ENCODE assay signal across 13 mouse cellular contexts in the genomic region with DNA sequence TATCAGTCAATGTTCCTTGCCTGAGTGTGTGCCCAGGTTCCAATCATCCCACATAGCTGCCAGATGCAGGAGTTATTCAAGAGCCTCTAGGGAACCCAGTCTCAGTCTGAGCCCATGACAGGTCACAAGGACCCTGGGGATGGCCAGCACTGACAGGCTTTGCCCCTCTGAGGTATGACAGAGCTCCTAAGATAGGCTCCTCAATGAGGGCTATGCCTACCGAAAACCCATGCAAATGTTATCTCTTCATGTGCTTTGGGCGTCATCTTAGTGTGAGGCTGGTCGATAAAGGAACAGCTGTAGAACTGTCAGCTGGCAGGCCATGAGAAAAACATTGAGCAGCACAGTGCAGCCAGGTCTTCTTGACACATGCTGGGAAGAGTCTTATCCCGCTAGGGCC. TPM values are rescaled to one million over a fixed set of nuclear protein-coding genes. Genes with fewer than 3 reads are reported as not detected.
DNase-seq lines count a peak whose midpoint lies in the region; ATAC-seq lines count a peak whose summit lies in the region.
"Had no signal": no experiment of that assay in that cellular context is flagged by ENCODE, and none has a peak within 500 bp of the region (broad histone marks: within the 10 kb centered on the region; RNA-seq: fewer than 3 reads in every experiment).

No protein-coding gene starts in this region.

- peaks cover 15% of the 10 kb centered on the region for H3K4me1 ChIP-seq in midbrain, embryonic 13.5 days (replicated peaks)
- H3K4me1 ChIP-seq in midbrain, embryonic 10.5 days: peaks cover 19% of the 10 kb centered on the region
- peaks cover 23% of the 10 kb centered on the region for H3K4me1 ChIP-seq in liver, embryonic 11.5 days (replicated peaks; ENCODE audit: control insufficient read depth, insufficient read depth, low read length)
- peaks cover 8% of the 10 kb centered on the region; the same call in 1 of the 2 replicates for H3K4me1 ChIP-seq in kidney, embryonic 14.5 days (ENCODE audit: control insufficient read depth, insufficient read depth, low read length)

- no peaks in the 10 kb centered on the region for H3K27me3 ChIP-seq in midbrain, embryonic 13.5 days
- H3K27me3 ChIP-seq in midbrain, embryonic 10.5 days (ENCODE audit: low read depth, poor library complexity, severe bottlenecking): peaks cover 8% of the 10 kb centered on the region; the same call in 1 of the 2 replicates
- no peaks in the 10 kb centered on the region for H3K27me3 ChIP-seq in liver, embryonic 11.5 days (replicated peaks; ENCODE audit: control insufficient read depth, insufficient read depth, low read length)
- no peaks in the 10 kb centered on the region for H3K27me3 ChIP-seq in kidney, embryonic 14.5 days (ENCODE audit: control insufficient read depth, insufficient read depth, low read length)
- H3K27me3 ChIP-seq: embryonic facial prominence, embryonic 12.5 days had no signal

- no peaks in the 10 kb centered on the region for H3K9me3 ChIP-seq in midbrain, embryonic 13.5 days
- no peaks in the 10 kb centered on the region for H3K9me3 ChIP-seq in midbrain, embryonic 10.5 days (replicated peaks)
- no peaks in the 10 kb centered on the region for H3K9me3 ChIP-seq in liver, embryonic 11.5 days (ENCODE audit: control insufficient read depth, low read length)
- no peaks in the 10 kb centered on the region for H3K9me3 ChIP-seq in kidney, embryonic 14.5 days (ENCODE audit: control insufficient read depth, low read length)
- H3K9me3 ChIP-seq: embryonic facial prominence, embryonic 12.5 days; limb, embryonic 10.5 days had no signal

- 89% methylated on average over 4 of the region's 4 CpGs for WGBS in midbrain, embryonic 13.5 days
- WGBS in midbrain, embryonic 10.5 days: 82% methylated on average over 4 of the region's 4 CpGs
- 47% methylated on average over 4 of the region's 4 CpGs for WGBS in liver, embryonic 11.5 days
- 84% methylated on average over 4 of the region's 4 CpGs for WGBS in kidney, embryonic 14.5 days

- no peak overlapping the region for H3K4me3 ChIP-seq in midbrain, embryonic 13.5 days (replicated peaks)
- H3K4me3 ChIP-seq in midbrain, embryonic 10.5 days: no peak overlapping the region
- H3K4me3 ChIP-seq in liver, embryonic 11.5 days (ENCODE audit: low read depth, low read length): no peak overlapping the region
- no peak overlapping the region for H3K4me3 ChIP-seq in kidney, embryonic 14.5 days (ENCODE audit: low read length)
- H3K4me3 ChIP-seq: limb, embryonic 10.5 days had no signal

- H3K27ac ChIP-seq in midbrain, embryonic 13.5 days: no peak overlapping the region
- H3K27ac ChIP-seq in midbrain, embryonic 10.5 days (replicated peaks): no peak overlapping the region
- peak overlapping the region; percentile 87 for H3K27ac ChIP-seq in liver, embryonic 11.5 days (ENCODE audit: low read depth, low read length)
- no peak overlapping the region for H3K27ac ChIP-seq in kidney, embryonic 14.5 days (ENCODE audit: low read depth, low read length)
- H3K27ac ChIP-seq: embryonic facial prominence, embryonic 12.5 days; limb, embryonic 10.5 days had no signal

- 0 out of 2 replicates have a peak overlapping the region, but pooled peaks have one; percentile 74 for H3K4me2 ChIP-seq in midbrain, embryonic 13.5 days (replicated peaks)
- peak overlapping the region; percentile 69 for H3K4me2 ChIP-seq in liver, embryonic 11.5 days
- H3K4me2 ChIP-seq in kidney, embryonic 14.5 days (replicated peaks; ENCODE audit: low read depth, low read length): no peak overlapping the region

- no peak for ATAC-seq in midbrain, embryonic 13.5 days
- ATAC-seq in liver, embryonic 11.5 days (replicated peaks; ENCODE audit: low FRiP score): peak; percentile 87
- ATAC-seq in kidney, embryonic 14.5 days (ENCODE audit: low FRiP score, low TSS enrichment): no peak

- peaks cover 22% of the 10 kb centered on the region for H3K36me3 ChIP-seq in midbrain, embryonic 13.5 days
- peaks cover 20% of the 10 kb centered on the region for H3K36me3 ChIP-seq in midbrain, embryonic 10.5 days
- H3K36me3 ChIP-seq in liver, embryonic 11.5 days (ENCODE audit: control insufficient read depth, insufficient read depth, low read length): peaks cover 6% of the 10 kb centered on the region; the same call in 1 of the 2 replicates
- peaks cover 12% of the 10 kb centered on the region; the same call in 1 of the 2 replicates for H3K36me3 ChIP-seq in kidney, embryonic 14.5 days (ENCODE audit: control insufficient read depth, insufficient read depth, low read length)

- H3K9ac ChIP-seq in midbrain, embryonic 13.5 days (replicated peaks): no peak overlapping the region
- 0 out of 2 replicates have a peak overlapping the region, but pooled peaks have one; percentile 30 for H3K9ac ChIP-seq in liver, embryonic 11.5 days (ENCODE audit: low read depth, low read length)
- no peak overlapping the region for H3K9ac ChIP-seq in kidney, embryonic 14.5 days (ENCODE audit: low read depth, low read length)
- H3K9ac ChIP-seq: embryonic facial prominence, embryonic 12.5 days had no signal

- peak; percentile 86 for DNase-seq in heart, adult 11 months
- no peak for DNase-seq in heart, postnatal 4 days
- DNase-seq in midbrain, embryonic 10.5 days (ENCODE audit: low spot score): no peak
- no peak for DNase-seq in liver, embryonic 11.5 days (ENCODE audit: low spot score)
- DNase-seq in spleen, postnatal 10 days (ENCODE audit: low spot score in 2 of 2): peak; percentile 73 to 76
- no peak for DNase-seq in kidney, adult 9 months
- DNase-seq: kidney, adult 11 months; lung, postnatal 36 days had no signal

RNA-seq across cellular contexts. Expression of a gene that starts 1.3 kb away (rescaled TPM):
- 10 to 100 TPM; 13.7 to 14.6 TPM for total RNA-seq in heart, postnatal 4 days (2021)
- 3.8 and 4.4 TPM in 2 replicates for polyA plus RNA-seq in midbrain, embryonic 13.5 days (2015; fragmentation: Nextera tagmentation; extraction: Ambion mirVana)
- polyA plus RNA-seq in midbrain, embryonic 10.5 days (2016; fragmentation: Nextera tagmentation; extraction: Ambion mirVana): 0.94 and 1.3 TPM in 2 replicates
- polyA plus RNA-seq in liver, embryonic 11.5 days (2014; fragmentation: Nextera tagmentation; extraction: Ambion mirVana): 4.7 and 7.8 TPM in 2 replicates
- 0.81 and 1.4 TPM in 2 replicates for polyA plus RNA-seq in kidney, embryonic 14.5 days (2014; fragmentation: Nextera tagmentation; extraction: Ambion mirVana)

RNA-seq across cellular contexts. Expression of a gene that starts 12.2 kb away (rescaled TPM):
- 1 to 10 TPM; 5.2 to 6.5 TPM for total RNA-seq in heart, postnatal 4 days (2021)
- polyA plus RNA-seq in midbrain, embryonic 13.5 days (2015; fragmentation: Nextera tagmentation; extraction: Ambion mirVana): 11.7 and 11.9 TPM in 2 replicates
- 7.0 and 8.8 TPM in 2 replicates for polyA plus RNA-seq in midbrain, embryonic 10.5 days (2016; fragmentation: Nextera tagmentation; extraction: Ambion mirVana)
- 8.6 and 10.5 TPM in 2 replicates for polyA plus RNA-seq in liver, embryonic 11.5 days (2014; fragmentation: Nextera tagmentation; extraction: Ambion mirVana)
- polyA plus RNA-seq in kidney, embryonic 14.5 days (2014; fragmentation: Nextera tagmentation; extraction: Ambion mirVana): 6.3 and 7.4 TPM in 2 replicates

RNA-seq across cellular contexts. Expression of a gene that starts 18.4 kb away (rescaled TPM):
- total RNA-seq in heart, postnatal 4 days (2021): 10 to 100 TPM; 24.7 to 25.2 TPM
- polyA plus RNA-seq in midbrain, embryonic 13.5 days (2015; fragmentation: Nextera tagmentation; extraction: Ambion mirVana): 56.2 and 56.3 TPM in 2 replicates
- 54.2 and 61.9 TPM in 2 replicates for polyA plus RNA-seq in midbrain, embryonic 10.5 days (2016; fragmentation: Nextera tagmentation; extraction: Ambion mirVana)
- 35.9 and 37.7 TPM in 2 replicates for polyA plus RNA-seq in liver, embryonic 11.5 days (2014; fragmentation: Nextera tagmentation; extraction: Ambion mirVana)
- 19.4 and 35.1 TPM in 2 replicates for polyA plus RNA-seq in kidney, embryonic 14.5 days (2014; fragmentation: Nextera tagmentation; extraction: Ambion mirVana)

RNA-seq across cellular contexts. Expression of a gene that starts 45.3 kb away (rescaled TPM):
- 1 to 10 TPM; 2.9 to 3.3 TPM for total RNA-seq in heart, postnatal 4 days (2021)
- polyA plus RNA-seq in midbrain, embryonic 13.5 days (2015; fragmentation: Nextera tagmentation; extraction: Ambion mirVana): 5.9 and 7.9 TPM in 2 replicates
- 1.3 and 2.0 TPM in 2 replicates for polyA plus RNA-seq in midbrain, embryonic 10.5 days (2016; fragmentation: Nextera tagmentation; extraction: Ambion mirVana)
- polyA plus RNA-seq in liver, embryonic 11.5 days (2014; fragmentation: Nextera tagmentation; extraction: Ambion mirVana): 0.94 and 1.2 TPM in 2 replicates
- polyA plus RNA-seq in kidney, embryonic 14.5 days (2014; fragmentation: Nextera tagmentation; extraction: Ambion mirVana): 3.2 and 4.3 TPM in 2 replicates
- total RNA-seq: ES-E14 had no signal

Comparison
In these comparisons a context has a peak if more than half of its experiments do, and no peak if none do; other contexts are left out.
1. DNase-seq: peak in heart, adult 11 months (single experiment) and spleen, postnatal 10 days (2 of 2); none in heart, postnatal 4 days (single experiment), midbrain, embryonic 10.5 days (single experiment), liver, embryonic 11.5 days (single experiment) and kidney, adult 9 months (single experiment).